8 mouse cellular contexts compared by ENCODE assay signal in genomic region chr16:96127288-96127656, GRCm38 (mm10). TPM values are rescaled to one million over a fixed set of nuclear protein-coding genes. Genes with fewer than 3 reads are reported as not detected.
DNase-seq lines count a peak whose midpoint lies in the region; ATAC-seq and TF ChIP-seq lines count a peak whose summit lies in the region.

No protein-coding gene starts in this region.

- no peak for DNase-seq in heart, adult 8-10 months (ENCODE audit: low spot score)
- DNase-seq in MEL (ENCODE audit: low read depth, low spot score) = no peak
- no peak for DNase-seq in hindbrain, embryonic 11.5 days (ENCODE audit: low spot score)
- DNase-seq in midbrain, embryonic 11.5 days (ENCODE audit: low spot score, missing footprints) = peak; percentile 98
- DNase-seq in frontal cortex, adult 2 months (ENCODE audit: extremely low spot score in 1 of 2, low spot score in 1 of 2) = no peak
- no peak for DNase-seq in right cerebral cortex, postnatal 36 days (ENCODE audit: low spot score in 2 of 2)
- DNase-seq in right cerebral cortex, adult 2 months (ENCODE audit: low spot score in 2 of 2) = no peak

- H3K27ac ChIP-seq in heart, embryonic 13.5 days (replicated peaks) = peak overlapping the region; percentile 98
- peak overlapping the region; percentile 68 for H3K27ac ChIP-seq in MEL (ENCODE audit: control insufficient read depth, low read depth, low read length)
- H3K27ac ChIP-seq in hindbrain, embryonic 11.5 days (ENCODE audit: low read depth, low read length) = peak overlapping the region; percentile 95
- H3K27ac ChIP-seq in midbrain, embryonic 11.5 days (ENCODE audit: low read depth, low read length) = peak overlapping the region; percentile 96

- TF ChIP-seq EP300 in MEL (IDR thresholded peaks at IDR 0.05; ENCODE audit: low read depth in 1 of 2, low read length in 2 of 2) = no peak

- peak overlapping the region; percentile 95 for H3K4me3 ChIP-seq in heart, embryonic 13.5 days
- peak overlapping the region; percentile 72 to 97 for H3K4me3 ChIP-seq in MEL (ENCODE audit: control insufficient read depth in 1 of 2, insufficient read depth in 1 of 2, low read depth in 2 of 2, low read length in 2 of 2)
- peak overlapping the region; percentile 76 for H3K4me3 ChIP-seq in hindbrain, embryonic 11.5 days (ENCODE audit: low read depth, low read length)
- H3K4me3 ChIP-seq in midbrain, embryonic 11.5 days (ENCODE audit: low read depth, low read length) = peak overlapping the region; percentile 97

- no peak for TF ChIP-seq CTCF in MEL (IDR thresholded peaks at IDR 0.05 in 2 of 3, conservative IDR thresholded peaks at IDR 0.05 in 1 of 3; ENCODE audit: control insufficient read depth in 1 of 3, insufficient read depth in 1 of 3, low read depth in 2 of 3, low read length in 3 of 3, poor library complexity in 1 of 3, severe bottlenecking in 1 of 3)

- no peaks in the 10 kb centered on the region for H3K27me3 ChIP-seq in heart, embryonic 13.5 days (replicated peaks)
- no peaks in the 10 kb centered on the region for H3K27me3 ChIP-seq in MEL (ENCODE audit: control insufficient read depth in 1 of 2, insufficient read depth in 2 of 2, low read length in 2 of 2)
- H3K27me3 ChIP-seq in hindbrain, embryonic 11.5 days (ENCODE audit: control insufficient read depth, insufficient read depth, low read length) = no peaks in the 10 kb centered on the region
- H3K27me3 ChIP-seq in midbrain, embryonic 11.5 days (ENCODE audit: control insufficient read depth, insufficient read depth, low read length) = 0 out of 2 replicates have a peak, but pooled peaks cover 3% of the 10 kb centered on the region

- WGBS in heart, embryonic 13.5 days = under 1% methylated on average over 52 of the region's 52 CpGs
- WGBS in hindbrain, embryonic 11.5 days = 1% methylated on average over 50 of the region's 52 CpGs
- 1% methylated on average over 52 of the region's 52 CpGs for WGBS in midbrain, embryonic 11.5 days

- H3K9me3 ChIP-seq in heart, embryonic 13.5 days = no peaks in the 10 kb centered on the region
- no peaks in the 10 kb centered on the region for H3K9me3 ChIP-seq in MEL (replicated peaks; ENCODE audit: insufficient read depth, low read length)
- no peaks in the 10 kb centered on the region for H3K9me3 ChIP-seq in hindbrain, embryonic 11.5 days (ENCODE audit: control insufficient read depth, low read length)
- H3K9me3 ChIP-seq in midbrain, embryonic 11.5 days (ENCODE audit: control insufficient read depth, low read length) = no peaks in the 10 kb centered on the region

- ATAC-seq in heart, embryonic 13.5 days (ENCODE audit: extremely low read depth, insufficient number of reproducible peaks, low FRiP score, low TSS enrichment) = peak; percentile 54; the same call in 1 of the 2 replicates
- peak; percentile 80 for ATAC-seq in hindbrain, embryonic 11.5 days (ENCODE audit: low FRiP score)
- ATAC-seq in midbrain, embryonic 11.5 days (ENCODE audit: low FRiP score) = peak; percentile 72

- TF ChIP-seq RAD21 in MEL (IDR thresholded peaks at IDR 0.05; ENCODE audit: low read depth, low read length) = no peak

- peaks cover 31% of the 10 kb centered on the region for H3K4me1 ChIP-seq in heart, embryonic 13.5 days
- H3K4me1 ChIP-seq in MEL (ENCODE audit: control insufficient read depth in 1 of 2, insufficient read depth in 2 of 2, low read length in 2 of 2) = peaks cover 0 to 4% of the 10 kb centered on the region in 2 experiments; a peak in 3 of 4 replicates
- no peaks in the 10 kb centered on the region; the same call in 1 of the 2 replicates for H3K4me1 ChIP-seq in hindbrain, embryonic 11.5 days (replicated peaks; ENCODE audit: control insufficient read depth, insufficient read depth, low read length)
- H3K4me1 ChIP-seq in midbrain, embryonic 11.5 days (ENCODE audit: control insufficient read depth, insufficient read depth, low read length) = peaks cover 13% of the 10 kb centered on the region

- no peak for TF ChIP-seq POLR2A in MEL (IDR thresholded peaks at IDR 0.05; ENCODE audit: control insufficient read depth in 1 of 2, insufficient read depth in 1 of 2, low read depth in 1 of 2, low read length in 2 of 2, poor library complexity in 1 of 2)

- H3K79me2 ChIP-seq in MEL (ENCODE audit: control insufficient read depth, insufficient read depth, low read length, poor library complexity) = peaks cover 14% of the 10 kb centered on the region

- H3K36me3 ChIP-seq in heart, embryonic 13.5 days = peaks cover 45% of the 10 kb centered on the region
- peaks cover 12 to 13% of the 10 kb centered on the region in 2 experiments for H3K36me3 ChIP-seq in MEL (ENCODE audit: control insufficient read depth in 1 of 2, insufficient read depth in 2 of 2, low read length in 2 of 2)
- peaks cover 15% of the 10 kb centered on the region for H3K36me3 ChIP-seq in hindbrain, embryonic 11.5 days (ENCODE audit: control insufficient read depth, insufficient read depth, low read length)
- peaks cover 25% of the 10 kb centered on the region for H3K36me3 ChIP-seq in midbrain, embryonic 11.5 days (ENCODE audit: control insufficient read depth, insufficient read depth, low read length)

- peak overlapping the region; percentile 82 for H3K4me2 ChIP-seq in heart, embryonic 13.5 days
- peak overlapping the region; percentile 77 for H3K4me2 ChIP-seq in hindbrain, embryonic 11.5 days (replicated peaks; ENCODE audit: low read depth, low read length)
- H3K4me2 ChIP-seq in midbrain, embryonic 11.5 days = peak overlapping the region; percentile 95

- peak overlapping the region; percentile 97 for H3K9ac ChIP-seq in heart, embryonic 13.5 days
- H3K9ac ChIP-seq in MEL (ENCODE audit: control insufficient read depth, low read depth, low read length, poor library complexity, severe bottlenecking) = peak overlapping the region; percentile 86
- H3K9ac ChIP-seq in hindbrain, embryonic 11.5 days (ENCODE audit: low read depth, low read length) = peak overlapping the region; percentile 88
- H3K9ac ChIP-seq in midbrain, embryonic 11.5 days (ENCODE audit: low read length) = peak overlapping the region; percentile 99

TF ChIP-seq in MEL, 35 proteins besides CTCF, POLR2A, EP300 and RAD21:
- TF ChIP-seq UBTF (IDR thresholded peaks at IDR 0.05; ENCODE audit: borderline replicate concordance, insufficient read depth, low read depth, low read length) = no peak
- TF ChIP-seq USF2 (IDR thresholded peaks at IDR 0.05; ENCODE audit: borderline replicate concordance in 1 of 2, insufficient read depth in 1 of 2, low read depth in 1 of 2, low read length in 2 of 2) = no peak
- peak; percentile 51; the same call in 1 of the 2 replicates for TF ChIP-seq NELFE (IDR thresholded peaks at IDR 0.05; ENCODE audit: low read depth, low read length)

RNA-seq across cellular contexts. Expression of gene Hmgn1, which starts 0.3 kb away (rescaled TPM):
- 348 and 374 TPM in 2 replicates for polyA plus RNA-seq in heart, embryonic 13.5 days (2015; fragmentation: Nextera tagmentation; extraction: Ambion mirVana)
- 10 to 100 TPM; 40.6 to 57.8 (median 43.0) TPM for total RNA-seq in heart, adult 8-10 months (2022)
- 185 and 186 TPM in 2 replicates for total RNA-seq in MEL (2012; rRNA removed)
- 100 to 1,000 TPM; 246 to 778 TPM for polyA plus RNA-seq in MEL (2012; ENCODE audit: insufficient read depth in 1 of 2, insufficient read length in 2 of 2, low read depth in 1 of 2, low replicate concordance in 2 of 2, missing spikeins in 1 of 2)
- polyA plus RNA-seq in hindbrain, embryonic 11.5 days (2014; fragmentation: Nextera tagmentation; extraction: Ambion mirVana) = 793 and 800 TPM in 2 replicates
- 886 and 907 TPM in 2 replicates for polyA plus RNA-seq in midbrain, embryonic 11.5 days (2014; fragmentation: Nextera tagmentation; extraction: Ambion mirVana)
- polyA plus RNA-seq in frontal cortex, adult 2 months (2012; rRNA removed) = 104 TPM in 2 replicates

RNA-seq across cellular contexts. Expression of gene Wrb, which starts 17.9 kb away (rescaled TPM):
- polyA plus RNA-seq in heart, embryonic 13.5 days (2015; fragmentation: Nextera tagmentation; extraction: Ambion mirVana) = 64.6 and 71.2 TPM in 2 replicates
- total RNA-seq in heart, adult 8-10 months (2022) = 10 to 100 TPM; 13.6 to 17.6 (median 15.9) TPM
- 36.7 and 50.2 TPM in 2 replicates for total RNA-seq in MEL (2012; rRNA removed)
- polyA plus RNA-seq in MEL (2012; ENCODE audit: insufficient read depth in 1 of 2, insufficient read length in 2 of 2, low read depth in 1 of 2, low replicate concordance in 2 of 2, missing spikeins in 1 of 2) = 10 to 100 TPM in 1 of 2 experiments, not detected in 1; 41.6 TPM
- polyA plus RNA-seq in hindbrain, embryonic 11.5 days (2014; fragmentation: Nextera tagmentation; extraction: Ambion mirVana) = 121 and 128 TPM in 2 replicates
- polyA plus RNA-seq in midbrain, embryonic 11.5 days (2014; fragmentation: Nextera tagmentation; extraction: Ambion mirVana) = 128 and 132 TPM in 2 replicates
- 110 and 115 TPM in 2 replicates for polyA plus RNA-seq in frontal cortex, adult 2 months (2012; rRNA removed)

RNA-seq across cellular contexts. Expression of gene Brwd1, which starts 44.9 kb away (rescaled TPM):
- polyA plus RNA-seq in heart, embryonic 13.5 days (2015; fragmentation: Nextera tagmentation; extraction: Ambion mirVana) = 71.1 and 72.1 TPM in 2 replicates
- total RNA-seq in heart, adult 8-10 months (2022) = 10 to 100 TPM; 78.6 to 92.3 (median 84.7) TPM
- 33.7 and 41.0 TPM in 2 replicates for total RNA-seq in MEL (2012; rRNA removed)
- polyA plus RNA-seq in MEL (2012; ENCODE audit: insufficient read depth in 1 of 2, insufficient read length in 2 of 2, low read depth in 1 of 2, low replicate concordance in 2 of 2, missing spikeins in 1 of 2) = 10 to 100 TPM; 27.1 to 77.1 TPM
- 224 and 240 TPM in 2 replicates for polyA plus RNA-seq in hindbrain, embryonic 11.5 days (2014; fragmentation: Nextera tagmentation; extraction: Ambion mirVana)
- 192 and 212 TPM in 2 replicates for polyA plus RNA-seq in midbrain, embryonic 11.5 days (2014; fragmentation: Nextera tagmentation; extraction: Ambion mirVana)
- 79.8 and 80.1 TPM in 2 replicates for polyA plus RNA-seq in frontal cortex, adult 2 months (2012; rRNA removed)
